Comparison of ENCODE assay signal across 15 mouse cellular contexts in the genomic region with DNA sequence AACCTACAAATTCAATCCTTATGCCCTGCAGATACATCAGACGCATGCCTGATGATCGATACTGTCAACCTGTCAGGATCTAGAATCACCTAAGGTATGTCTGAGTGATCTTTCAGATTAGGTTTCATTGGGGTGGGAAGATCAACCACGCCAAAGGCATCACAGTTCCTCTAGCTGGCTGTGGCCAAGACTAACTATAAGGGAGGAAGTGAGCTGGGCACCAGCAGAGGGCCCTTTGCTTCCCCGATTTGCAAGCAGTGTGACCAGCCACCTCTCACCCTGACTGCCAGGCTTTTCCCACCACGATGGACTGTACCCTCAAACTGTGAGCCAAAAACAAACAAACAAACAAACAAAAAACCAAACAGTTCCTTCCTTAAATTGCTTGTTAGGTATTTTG. TPM values are rescaled to one million over a fixed set of nuclear protein-coding genes. Genes with fewer than 3 reads are reported as not detected.
DNase-seq lines count a peak whose midpoint lies in the region; ATAC-seq and TF ChIP-seq lines count a peak whose summit lies in the region.
"Had no signal": no experiment of that assay in that cellular context is flagged by ENCODE, and none has a peak within 500 bp of the region (broad histone marks: within the 10 kb centered on the region; RNA-seq: fewer than 3 reads in every experiment).

No protein-coding gene starts in this region.

- no peaks in the 10 kb centered on the region; the same call in 1 of the 2 replicates for H3K4me1 ChIP-seq in thymus, adult 2 months (replicated peaks; ENCODE audit: control insufficient read depth, insufficient read depth, low read length)
- H3K4me1 ChIP-seq: limb, embryonic 12.5 days had no signal

- H3K27me3 ChIP-seq in thymus, adult 2 months (ENCODE audit: control insufficient read depth, insufficient read depth, low read length): no peaks in the 10 kb centered on the region
- H3K27me3 ChIP-seq: limb, embryonic 12.5 days; lung, embryonic 15.5 days had no signal

- H3K36me3 ChIP-seq in thymus, adult 2 months (ENCODE audit: control insufficient read depth, insufficient read depth, low read length): no peaks in the 10 kb centered on the region
- H3K36me3 ChIP-seq: limb, embryonic 12.5 days; lung, embryonic 15.5 days had no signal

- TF ChIP-seq CTCF in layer of hippocampus, adult 2 months (conservative IDR thresholded peaks at IDR 0.05): 0 out of 2 replicates have a peak, but pooled peaks have one; percentile 7
- TF ChIP-seq CTCF in thymus, adult 2 months (IDR thresholded peaks at IDR 0.05; ENCODE audit: borderline replicate concordance, control insufficient read depth, extremely low read depth, insufficient read depth, low read length, poor library complexity): no peak

- H3K4me3 ChIP-seq in layer of hippocampus, adult 2 months: no peak overlapping the region
- H3K4me3 ChIP-seq in thymus, adult 2 months (ENCODE audit: control insufficient read depth, insufficient read depth, low read length): no peak overlapping the region
- H3K4me3 ChIP-seq: limb, embryonic 12.5 days; lung, embryonic 15.5 days had no signal

- no peak for ATAC-seq in inflammation-experienced regulatory T-cells, adult 6 months
- ATAC-seq: forebrain, embryonic 14.5 days; hindbrain, embryonic 16.5 days had no signal

- DNase-seq in gastrocnemius, adult 18-20 months (ENCODE audit: low spot score): peak; percentile 5
- no peak for DNase-seq in gastrocnemius, postnatal 14 days
- DNase-seq in layer of hippocampus, adult 2 months (ENCODE audit: low spot score in 2 of 2): no peak
- no peak for DNase-seq in layer of hippocampus, adult 18-20 months (ENCODE audit: low spot score in 2 of 2)
- DNase-seq in thymus, adult 2 months: peak; percentile 1
- DNase-seq in thymus, adult 18-20 months: no peak
- no peak for DNase-seq in thymus, postnatal 10 days (ENCODE audit: low spot score in 2 of 2)
- DNase-seq: gastrocnemius, postnatal 25 days; kidney, postnatal 10 days; right cerebral cortex, postnatal 14 days had no signal

- no peak for TF ChIP-seq POLR2A in thymus, adult 2 months (IDR thresholded peaks at IDR 0.05; ENCODE audit: control insufficient read depth, extremely low read depth, insufficient read depth, low read length, poor library complexity)

- intact Hi-C loops in gastrocnemius, postnatal 14 days (cut with DNase I; ENCODE audit: low total_unique reads): no loop called here

- 73% methylated on average over 5 of the region's 5 CpGs for WGBS in thymus, adult 2 months

- H3K27ac ChIP-seq in layer of hippocampus, adult 2 months: no peak overlapping the region
- H3K27ac ChIP-seq in thymus, adult 2 months (ENCODE audit: control insufficient read depth, insufficient read depth, low read length): no peak overlapping the region
- H3K27ac ChIP-seq: limb, embryonic 12.5 days; lung, embryonic 15.5 days had no signal

RNA-seq across cellular contexts. Expression of a gene that starts 59.2 kb away (rescaled TPM):
- 1 to 10 TPM; 4.2 TPM for total RNA-seq in gastrocnemius, adult 18-20 months (2021)
- total RNA-seq in gastrocnemius, postnatal 14 days (2021): 1 to 10 TPM; 5.8 to 7.3 TPM
- 10 to 100 TPM; 25.8 to 29.0 TPM for total RNA-seq in layer of hippocampus, adult 2 months (2021)
- total RNA-seq in layer of hippocampus, adult 18-20 months (2021): 10 to 100 TPM; 26.8 to 31.0 TPM
- 8.9 and 10.4 TPM in 2 replicates for polyA plus RNA-seq in thymus, adult 2 months (2012; rRNA removed)
- 10 to 100 TPM; 11.2 to 29.1 (median 17.9) TPM for polyA plus RNA-seq in inflammation-experienced regulatory T-cells, adult 6 months (2017; shearing (Covaris generic))

Comparison
In these comparisons a context has a peak if more than half of its experiments do, and no peak if none do; other contexts are left out.
1. DNase-seq: peak in gastrocnemius, adult 18-20 months (single experiment) and thymus, adult 2 months (single experiment); none in gastrocnemius, postnatal 14 days (single experiment), layer of hippocampus, adult 2 months (0 of 2), layer of hippocampus, adult 18-20 months (0 of 2), thymus, adult 18-20 months (0 of 2) and thymus, postnatal 10 days (0 of 2).